Mouse (Mus musculus): ENCODE results near the gene Stard3nl.

- TF ChIP-seq POLR2A (IDR thresholded peaks at IDR 0.05; ENCODE audit: low read depth, low read length) = no peak
- no peak for TF ChIP-seq CTCF (IDR thresholded peaks at IDR 0.05; ENCODE audit: extremely low read depth, insufficient read depth, insufficient read length, insufficient replicate concordance)
These were observed 29.0 kb upstream of the Stard3nl start for GRCm38 (mm10) chr13:19424563-19424962.
